Mouse (Mus musculus) heart, embryonic 10.5 days (tissue): ENCODE measurements around the gene Ndufb8. TPM values are rescaled to one million over a fixed set of nuclear protein-coding genes. Genes with fewer than 3 reads are reported as not detected.

ENCODE experiments used
- DNase-seq: peaks from one replicate; pipeline ENCODE4 v3.0.0-alpha.2; 2017; ENCODE audit warnings: low spot score
- H3K27ac ChIP-seq: fragments of 300-500 bp; sonication (generic); 2 replicates; pipeline ENCODE4 v1.5.1; 2016; ENCODE audit warnings: mild to moderate bottlenecking
- H3K27me3 ChIP-seq: fragments of 300-500 bp; sonication (generic); 2 replicates; pipeline ENCODE4 v1.6.1; 2016; ENCODE audit warnings: mild to moderate bottlenecking; ENCODE audit not compliant: poor library complexity, insufficient read depth, severe bottlenecking
- H3K36me3 ChIP-seq: fragments of 300-500 bp; sonication (generic); 2 replicates; pipeline ENCODE4 v1.6.1; 2016; ENCODE audit warnings: mild to moderate bottlenecking, moderate library complexity
- H3K4me1 ChIP-seq: fragments of 300-500 bp; sonication (generic); 2 replicates; pipeline ENCODE4 v1.6.1; 2016; ENCODE audit warnings: mild to moderate bottlenecking
- H3K4me3 ChIP-seq: fragments of 300-500 bp; sonication (generic); 2 replicates; pipeline ENCODE4 v1.5.1; 2016; ENCODE audit warnings: mild to moderate bottlenecking, moderate library complexity
- H3K9me3 ChIP-seq: fragments of 300-500 bp; sonication (generic); 2 replicates; pipeline ENCODE4 v1.6.1; 2016; ENCODE audit warnings: mild to moderate bottlenecking, moderate library complexity
- WGBS: fragments of 180-500 bp; shearing (Covaris S2); methylation state at CpG from one replicate; pipeline ENCODE4 v1.1.7; 2016; 5-methylcytosine and 5-hydroxymethylcytosine counted together
- polyA plus RNA-seq: library from polyadenylated mRNA; unstranded; fragments of >200 nt; fragmentation: Nextera tagmentation; extraction: Ambion mirVana; gene quantifications from 2 replicates; pipeline ENCODE4 v1.2.1, GENCODE M21; 2016

The Ndufb8 gene
- polyA plus RNA-seq, 1 experiment from 2014 or later = 861 TPM

GRCm38 (mm10) chr19:44562652-44563206 is 7.5 kb upstream of the Ndufb8 start, which contains the start of gene Hif1an:
Gene Hif1an, plus strand, starts transcription at chr19:44562850.
- Histone ChIP-seq H3K36me3 (peaks cover 31% of the 10 kb centered on the region), H3K4me3 (peak within 1 kb of the TSS; percentile 88)

GRCm38 (mm10) chr19:44554490-44554860 is 765 bp downstream of the Ndufb8 start:
- 5% methylated on average over 8 of the region's 8 CpGs for WGBS
- H3K9me3 ChIP-seq = no peaks in the 10 kb centered on the region

More at GRCm38 (mm10) chr19:44562652-44563206, 7.5 kb upstream of the Ndufb8 start, which contains the start of gene Hif1an:
- peak; percentile 97 for DNase-seq
- Histone ChIP-seq H3K9me3 (no peaks in the 10 kb centered on the region), H3K4me1 (peaks cover 12% of the 10 kb centered on the region), H3K27me3 (no peaks in the 10 kb centered on the region), H3K27ac (peak within 1 kb of the TSS; percentile 94)
- under 1% methylated on average over 33 of the region's 33 CpGs for WGBS

GRCm38 (mm10) chr19:44553286-44553685 is 2.0 kb downstream of the Ndufb8 start:
- Histone ChIP-seq H3K4me3 (no peak overlapping the region), H3K9me3 (no peaks in the 10 kb centered on the region), H3K27me3 (no peaks in the 10 kb centered on the region), H3K36me3 (peaks cover 54% of the 10 kb centered on the region), H3K27ac (no peak overlapping the region), H3K4me1 (peaks cover 13% of the 10 kb centered on the region; the same call in 1 of the 2 replicates)
- WGBS = 92% methylated on average over 4 of the region's 4 CpGs
- no peak for DNase-seq

More at GRCm38 (mm10) chr19:44554490-44554860, 765 bp downstream of the Ndufb8 start:
- no peaks in the 10 kb centered on the region for H3K27me3 ChIP-seq
- peaks cover 42% of the 10 kb centered on the region for H3K36me3 ChIP-seq
- peak overlapping the region; percentile 90 for H3K4me3 ChIP-seq
- H3K4me1 ChIP-seq = peaks cover 13% of the 10 kb centered on the region; the same call in 1 of the 2 replicates
- peak overlapping the region; percentile 97 for H3K27ac ChIP-seq
- DNase-seq = no peak

- no peaks in the 10 kb centered on the region for H3K27me3 ChIP-seq
- 90% methylated on average over 4 of the region's 4 CpGs for WGBS
- H3K27ac ChIP-seq = no peak within 1 kb of the TSS
- H3K36me3 ChIP-seq = peaks cover 60% of the 10 kb centered on the region
- DNase-seq = no peak
- H3K9me3 ChIP-seq = no peaks in the 10 kb centered on the region
- no peak within 1 kb of the TSS for H3K4me3 ChIP-seq
- peaks cover 13% of the 10 kb centered on the region; the same call in 1 of the 2 replicates for H3K4me1 ChIP-seq
Observed at GRCm38 (mm10) chr19:44552731-44553130, 2.5 kb downstream of the Ndufb8 start, which contains the start of gene Gm20538. Gene Gm20538, minus strand, starts transcription at chr19:44552831.

- peak; percentile 89 for DNase-seq
Observed at GRCm38 (mm10) chr19:44545321-44546041, 9.8 kb downstream of the Ndufb8 start, which contains the start of gene Sec31b. Gene Sec31b, minus strand, starts transcription at chr19:44545864.

GRCm38 (mm10) chr19:44544775-44545174 is 10.5 kb downstream of the Ndufb8 start:
- WGBS = 1% methylated on average over 13 of the region's 13 CpGs
- Histone ChIP-seq H3K27me3 (peaks cover 5% of the 10 kb centered on the region; the same call in 1 of the 2 replicates), H3K4me1 (peaks cover 11% of the 10 kb centered on the region; the same call in 1 of the 2 replicates), H3K9me3 (no peaks in the 10 kb centered on the region), H3K4me3 (peak overlapping the region; percentile 73), H3K27ac (no peak overlapping the region), H3K36me3 (peaks cover 31% of the 10 kb centered on the region)
- peak; percentile 85 for DNase-seq

More at GRCm38 (mm10) chr19:44545321-44546041, 9.8 kb downstream of the Ndufb8 start, which contains the start of gene Sec31b:
- peak within 1 kb of the TSS; percentile 89 for H3K27ac ChIP-seq
- peaks cover 11% of the 10 kb centered on the region; the same call in 1 of the 2 replicates for H3K4me1 ChIP-seq
- no peaks in the 10 kb centered on the region for H3K9me3 ChIP-seq
- H3K27me3 ChIP-seq = peaks cover 5% of the 10 kb centered on the region; the same call in 1 of the 2 replicates
- H3K4me3 ChIP-seq = peak within 1 kb of the TSS; percentile 73
- WGBS = under 1% methylated on average over 47 of the region's 47 CpGs
- peaks cover 35% of the 10 kb centered on the region for H3K36me3 ChIP-seq

GRCm38 (mm10) chr19:44544372-44544771 is 10.9 kb downstream of the Ndufb8 start:
- 63% methylated on average over 10 of the region's 10 CpGs for WGBS
- Histone ChIP-seq H3K9me3 (no peaks in the 10 kb centered on the region), H3K36me3 (peaks cover 28% of the 10 kb centered on the region), H3K4me3 (no peak overlapping the region), H3K4me1 (peaks cover 11% of the 10 kb centered on the region; the same call in 1 of the 2 replicates), H3K27me3 (peaks cover 5% of the 10 kb centered on the region; the same call in 1 of the 2 replicates), H3K27ac (no peak overlapping the region)
- DNase-seq = no peak

GRCm38 (mm10) chr19:44542694-44543178 is 12.5 kb downstream of the Ndufb8 start:
- DNase-seq = no peak
- 85% methylated on average over 8 of the region's 8 CpGs for WGBS
- H3K27me3 ChIP-seq = peaks cover 5% of the 10 kb centered on the region; the same call in 1 of the 2 replicates

GRCm38 (mm10) chr19:44537416-44537815 is 17.8 kb downstream of the Ndufb8 start:
- H3K27me3 ChIP-seq = peaks cover 15% of the 10 kb centered on the region; the same call in 1 of the 2 replicates
- H3K36me3 ChIP-seq = peaks cover 11% of the 10 kb centered on the region; the same call in 1 of the 2 replicates

More at GRCm38 (mm10) chr19:44542694-44543178, 12.5 kb downstream of the Ndufb8 start:
- Histone ChIP-seq H3K4me1 (peaks cover 11% of the 10 kb centered on the region; the same call in 1 of the 2 replicates), H3K27ac (no peak overlapping the region), H3K4me3 (no peak overlapping the region), H3K36me3 (peaks cover 12% of the 10 kb centered on the region; the same call in 1 of the 2 replicates), H3K9me3 (no peaks in the 10 kb centered on the region)

GRCm38 (mm10) chr19:44535376-44535775 is 19.9 kb downstream of the Ndufb8 start:
- H3K27ac ChIP-seq = no peak overlapping the region
- peaks cover 5% of the 10 kb centered on the region; the same call in 1 of the 2 replicates for H3K36me3 ChIP-seq
- no peak for DNase-seq
- 46% methylated on average over 3 of the region's 3 CpGs for WGBS
- no peaks in the 10 kb centered on the region for H3K9me3 ChIP-seq
- no peaks in the 10 kb centered on the region for H3K4me1 ChIP-seq
- H3K27me3 ChIP-seq = peaks cover 34% of the 10 kb centered on the region
- no peak overlapping the region for H3K4me3 ChIP-seq

More at GRCm38 (mm10) chr19:44537416-44537815, 17.8 kb downstream of the Ndufb8 start:
- Histone ChIP-seq H3K9me3 (no peaks in the 10 kb centered on the region), H3K27ac (no peak overlapping the region), H3K4me1 (no peaks in the 10 kb centered on the region), H3K4me3 (no peak overlapping the region)
- no peak for DNase-seq
- 82% methylated on average over 8 of the region's 8 CpGs for WGBS

- Histone ChIP-seq H3K36me3 (no peaks in the 10 kb centered on the region), H3K9me3 (no peaks in the 10 kb centered on the region), H3K27me3 (peaks cover 44% of the 10 kb centered on the region), H3K4me1 (no peaks in the 10 kb centered on the region), H3K27ac (no peak overlapping the region), H3K4me3 (no peak overlapping the region)
- whole genome bisulfite sequencing = 75% methylated on average over 6 of the region's 6 CpGs
- no peak for DNase-seq
Observed at GRCm38 (mm10) chr19:44530018-44530417, 25.2 kb downstream of the Ndufb8 start.

GRCm38 (mm10) chr19:44525551-44526205 is 29.6 kb downstream of the Ndufb8 start:
- whole genome bisulfite sequencing = 77% methylated on average over 9 of the region's 9 CpGs
- Histone ChIP-seq H3K27ac (no peak overlapping the region), H3K9me3 (no peaks in the 10 kb centered on the region), H3K4me3 (no peak overlapping the region), H3K27me3 (peaks cover 34% of the 10 kb centered on the region; the same call in 1 of the 2 replicates), H3K4me1 (no peaks in the 10 kb centered on the region), H3K36me3 (no peaks in the 10 kb centered on the region)
- DNase-seq = no peak
